Mouse (Mus musculus) heart, postnatal 36 days (tissue): ENCODE measurements at regions not wholly inside any gene's neighbourhood (a gene's known extent, or its start where the extent isn't known, plus 50 kb on each side); places are given as distances from the start of the nearest gene placed in this dataset.
"Not testable (repeated sequence)": the region's sequence is repeated elsewhere in the genome, so short reads cannot be mapped to it uniquely, and the experiment has no call there.

Experiments
- DNase-seq, 2 experiments: peaks; one replicate each; pipeline ENCODE4 v3.0.0; 2021 to 2022
- intact Hi-C: fragments of 180-260 bp; cut with DNase I; formaldehyde crosslinking; loops from one replicate; pipeline ENCODE4 v1.15.1; 2025

GRCm38 (mm10) chr1:107677404-107677803 is 87.6 kb downstream of the Serpinb8 start:
- DNase-seq: no peak
- intact Hi-C loops: no loop called here

- no peak for DNase-seq
- intact Hi-C loops: no loop called here
Observed at GRCm38 (mm10) chr1:107696858-107697257, 107.1 kb downstream of the Serpinb8 start.

- intact Hi-C loops: no loop called here
- DNase-seq: no peak
Observed at GRCm38 (mm10) chr1:107706108-107706548, 116.3 kb downstream of the Serpinb8 start.

GRCm38 (mm10) chr1:107708601-107709000 is 118.8 kb downstream of the Serpinb8 start:
- no peak for DNase-seq
- intact Hi-C loops: no loop called here

- DNase-seq: no peak
- intact Hi-C loops: no loop called here
Observed at GRCm38 (mm10) chr1:107714869-107715268, 125.1 kb downstream of the Serpinb8 start.

GRCm38 (mm10) chr1:107719304-107719703 is 129.5 kb downstream of the Serpinb8 start:
- intact Hi-C loops: no loop called here
- DNase-seq: no peak

- intact Hi-C loops: no loop called here
- DNase-seq: no peak
Observed at GRCm38 (mm10) chr1:107728113-107728839, 138.5 kb downstream of the Serpinb8 start.

- intact Hi-C loops: loop anchor here (10.0 kb wide), 1 partner anchor 149 kb away; no protein-coding TSS in a partner anchor
- DNase-seq: no peak
Observed at GRCm38 (mm10) chr1:107765307-107765706, 175.5 kb downstream of the Serpinb8 start.

- intact Hi-C loops: loop anchor here (10.0 kb wide), 1 partner anchor 147 kb away; no protein-coding TSS in a partner anchor
- no peak for DNase-seq
Observed at GRCm38 (mm10) chr1:107767198-107767947, 177.6 kb downstream of the Serpinb8 start.

- intact Hi-C loops: no loop called here
Observed at GRCm38 (mm10) chr1:107772967-107773366, 183.2 kb downstream of the Serpinb8 start.

GRCm38 (mm10) chr1:107783079-107783478 is 193.3 kb downstream of the Serpinb8 start:
- intact Hi-C loops: no loop called here
- no peak for DNase-seq

More at GRCm38 (mm10) chr1:107772967-107773366, 183.2 kb downstream of the Serpinb8 start:
- no peak for DNase-seq

- no peak for DNase-seq
- intact Hi-C loops: no loop called here
Observed at GRCm38 (mm10) chr1:107805823-107806222, 216.0 kb downstream of the Serpinb8 start.

- intact Hi-C loops, DNase-seq: not testable (repeated sequence)
Observed at GRCm38 (mm10) chr1:107807367-107807766, 217.6 kb downstream of the Serpinb8 start.

- no peak for DNase-seq
- intact Hi-C loops: no loop called here
Observed at GRCm38 (mm10) chr1:107811136-107811535, 221.3 kb downstream of the Serpinb8 start.

GRCm38 (mm10) chr1:107811859-107812258 is 222.1 kb downstream of the Serpinb8 start:
- no peak for DNase-seq
- intact Hi-C loops: no loop called here

- DNase-seq: no peak
- intact Hi-C loops: no loop called here
Observed at GRCm38 (mm10) chr1:107837877-107838276, 248.1 kb downstream of the Serpinb8 start.

- intact Hi-C loops: no loop called here
- no peak for DNase-seq
Observed at GRCm38 (mm10) chr1:107852386-107852785, 262.6 kb downstream of the Serpinb8 start.

GRCm38 (mm10) chr1:107853001-107853400 is 263.2 kb downstream of the Serpinb8 start:
- intact Hi-C loops: no loop called here
- no peak for DNase-seq

GRCm38 (mm10) chr1:107897743-107898437 is 308.1 kb downstream of the Serpinb8 start:
- intact Hi-C loops: loop anchor here (5.0 kb wide), 1 partner anchor 39 kb away; no protein-coding TSS in a partner anchor
- no peak for DNase-seq

GRCm38 (mm10) chr1:107899261-107899660 is 309.5 kb downstream of the Serpinb8 start:
- intact Hi-C loops: loop anchor here (5.0 kb wide), 1 partner anchor 38 kb away; no protein-coding TSS in a partner anchor
- DNase-seq: no peak

- no peak for DNase-seq
- intact Hi-C loops: no loop called here
Observed at GRCm38 (mm10) chr1:107900449-107900848, 310.6 kb downstream of the Serpinb8 start.
